8 mouse cellular contexts compared by ENCODE assay signal in the genomic region with DNA sequence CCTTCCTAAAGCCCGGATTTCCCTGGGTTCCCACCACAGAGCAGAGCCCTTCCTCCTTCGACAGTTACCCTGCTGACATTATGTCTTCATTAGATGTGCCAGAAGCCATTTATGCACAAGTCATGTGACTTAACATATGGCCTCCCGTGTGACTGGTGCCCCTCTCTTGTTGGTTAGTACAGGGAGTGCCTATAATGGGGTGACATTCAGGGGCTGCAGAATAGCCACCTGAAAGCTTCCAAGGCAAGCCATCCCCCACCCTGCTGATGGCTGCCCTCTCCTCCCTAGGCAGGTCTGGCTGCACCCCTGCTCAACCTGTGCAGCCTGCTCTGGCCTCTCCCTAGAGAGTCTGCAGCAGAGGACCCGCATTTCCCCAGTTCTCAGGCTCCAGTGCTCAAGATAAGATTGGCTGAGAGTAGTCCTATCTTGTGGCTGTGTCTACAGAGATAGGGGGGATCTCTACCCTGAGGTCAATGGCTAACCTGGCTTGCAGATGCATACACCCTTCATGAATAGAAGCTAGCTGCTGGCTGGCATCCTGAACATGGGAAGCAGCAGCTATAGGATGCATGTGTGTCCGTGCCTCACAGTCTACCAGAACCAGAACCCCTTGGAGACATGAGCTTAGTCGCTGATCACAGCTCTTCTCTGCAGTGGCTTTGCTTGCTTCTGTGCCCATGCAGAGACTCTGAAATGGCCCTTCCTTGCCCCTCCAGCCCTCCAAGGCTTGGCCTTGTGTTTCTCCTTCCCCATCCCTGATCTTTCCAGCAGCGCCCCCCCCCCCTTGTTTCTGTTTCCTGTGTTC. TPM values are rescaled to one million over a fixed set of nuclear protein-coding genes. Genes with fewer than 3 reads are reported as not detected.
DNase-seq lines count a peak whose midpoint lies in the region; ATAC-seq and TF ChIP-seq lines count a peak whose summit lies in the region.

No protein-coding gene starts in this region.

- no peak for ATAC-seq in embryonic facial prominence, embryonic 12.5 days (ENCODE audit: insufficient number of reproducible peaks, insufficient read depth, low FRiP score, low TSS enrichment)
- no peak for ATAC-seq in intestine, embryonic 14.5 days (replicated peaks; ENCODE audit: low FRiP score, low TSS enrichment, low read depth)

- WGBS in embryonic facial prominence, embryonic 12.5 days = 40% methylated on average over 7 of the region's 7 CpGs
- 37% methylated on average over 7 of the region's 7 CpGs for WGBS in intestine, embryonic 14.5 days

- no peaks in the 10 kb centered on the region for H3K36me3 ChIP-seq in embryonic facial prominence, embryonic 12.5 days
- peaks cover under 1% of the 10 kb centered on the region; the same call in 1 of the 2 replicates for H3K36me3 ChIP-seq in intestine, embryonic 14.5 days (ENCODE audit: control insufficient read depth, insufficient read depth, low read length)

- H3K4me2 ChIP-seq in embryonic facial prominence, embryonic 12.5 days (replicated peaks) = peak overlapping the region; percentile 95
- peak overlapping the region; percentile 95 for H3K4me2 ChIP-seq in intestine, embryonic 14.5 days (ENCODE audit: low read length)

- H3K27ac ChIP-seq in layer of hippocampus, adult 2 months = peak overlapping the region; percentile 99
- H3K27ac ChIP-seq in embryonic facial prominence, embryonic 12.5 days = no peak overlapping the region
- H3K27ac ChIP-seq in intestine, embryonic 14.5 days (ENCODE audit: low read depth) = no peak overlapping the region

- H3K4me3 ChIP-seq in layer of hippocampus, adult 2 months = peak overlapping the region; percentile 80
- H3K4me3 ChIP-seq in embryonic facial prominence, embryonic 12.5 days = peak overlapping the region; percentile 66; the same call in 1 of the 2 replicates
- peak overlapping the region; percentile 44; the same call in 1 of the 2 replicates for H3K4me3 ChIP-seq in intestine, embryonic 14.5 days (ENCODE audit: low read depth, low read length)

- DNase-seq in layer of hippocampus, adult 2 months (ENCODE audit: low spot score in 2 of 2) = no peak
- no peak for DNase-seq in layer of hippocampus, adult 8-10 months (ENCODE audit: low spot score in 2 of 2)
- peak; percentile 60 for DNase-seq in intestine, embryonic 14.5 days (ENCODE audit: low spot score)
- peak; percentile 28 for DNase-seq in naive thymus-derived CD4-positive, alpha-beta T cell, adult 2 months (ENCODE audit: low read depth)
- no peak for DNase-seq in thymus, postnatal 0 days (ENCODE audit: low spot score)
- DNase-seq in cerebellum, postnatal 10 days = no peak
- DNase-seq in spleen, postnatal 4 days (ENCODE audit: low spot score in 2 of 2) = no peak

- H3K4me1 ChIP-seq in embryonic facial prominence, embryonic 12.5 days = peaks cover 40% of the 10 kb centered on the region
- peaks cover 65% of the 10 kb centered on the region for H3K4me1 ChIP-seq in intestine, embryonic 14.5 days (replicated peaks; ENCODE audit: control insufficient read depth, insufficient read depth, low read length)

- H3K9me3 ChIP-seq in embryonic facial prominence, embryonic 12.5 days = no peaks in the 10 kb centered on the region
- no peaks in the 10 kb centered on the region for H3K9me3 ChIP-seq in intestine, embryonic 14.5 days (ENCODE audit: control insufficient read depth, low read length)

- no peak for TF ChIP-seq CTCF in layer of hippocampus, adult 2 months (conservative IDR thresholded peaks at IDR 0.05)

- peaks cover 10% of the 10 kb centered on the region; the same call in 1 of the 2 replicates for H3K27me3 ChIP-seq in embryonic facial prominence, embryonic 12.5 days
- no peaks in the 10 kb centered on the region for H3K27me3 ChIP-seq in intestine, embryonic 14.5 days (replicated peaks; ENCODE audit: control insufficient read depth, insufficient read depth, low read length)

- H3K9ac ChIP-seq in embryonic facial prominence, embryonic 12.5 days = peak overlapping the region; percentile 73; the same call in 1 of the 2 replicates
- H3K9ac ChIP-seq in intestine, embryonic 14.5 days (ENCODE audit: low read length) = no peak overlapping the region; the same call in 1 of the 2 replicates

RNA-seq across cellular contexts. Expression of gene Pwwp2b, which starts 1.3 kb away (rescaled TPM):
- total RNA-seq in layer of hippocampus, adult 2 months (2021) = 10 to 100 TPM; 35.0 to 37.6 TPM
- total RNA-seq in layer of hippocampus, adult 8-10 months (2022) = 10 to 100 TPM; 26.9 to 37.1 (median 32.1) TPM
- 10.1 and 10.8 TPM in 2 replicates for polyA plus RNA-seq in embryonic facial prominence, embryonic 12.5 days (2016; fragmentation: Nextera tagmentation; extraction: Ambion mirVana)
- polyA plus RNA-seq in intestine, embryonic 14.5 days (2014; fragmentation: Nextera tagmentation; extraction: Ambion mirVana) = 15.9 and 17.3 TPM in 2 replicates
- 3.7 and 3.9 TPM in 2 replicates for polyA plus RNA-seq in thymus, postnatal 0 days (2015; fragmentation: Nextera tagmentation; extraction: Ambion mirVana)

RNA-seq across cellular contexts. Expression of gene Stk32c, which starts 36.5 kb away (rescaled TPM):
- total RNA-seq in layer of hippocampus, adult 2 months (2021) = 100 to 1,000 TPM; 102 to 105 TPM
- total RNA-seq in layer of hippocampus, adult 8-10 months (2022) = 10 to 100 TPM; 81.3 to 94.0 (median 88.8) TPM
- 0.26 and 0.31 TPM in 2 replicates for polyA plus RNA-seq in embryonic facial prominence, embryonic 12.5 days (2016; fragmentation: Nextera tagmentation; extraction: Ambion mirVana)
- 0.12 and 0.15 TPM in 2 replicates for polyA plus RNA-seq in intestine, embryonic 14.5 days (2014; fragmentation: Nextera tagmentation; extraction: Ambion mirVana)
- polyA plus RNA-seq in thymus, postnatal 0 days (2015; fragmentation: Nextera tagmentation; extraction: Ambion mirVana) = not detected in 2 replicates

RNA-seq across cellular contexts. Expression of gene Lrrc27, which starts 36.8 kb away (rescaled TPM):
- 1 to 10 TPM; 6.8 to 6.9 TPM for total RNA-seq in layer of hippocampus, adult 2 months (2021)
- 1 to 10 TPM; 4.6 to 7.3 (median 6.5) TPM for total RNA-seq in layer of hippocampus, adult 8-10 months (2022)
- 2.6 and 2.7 TPM in 2 replicates for polyA plus RNA-seq in embryonic facial prominence, embryonic 12.5 days (2016; fragmentation: Nextera tagmentation; extraction: Ambion mirVana)
- 4.7 and 4.9 TPM in 2 replicates for polyA plus RNA-seq in intestine, embryonic 14.5 days (2014; fragmentation: Nextera tagmentation; extraction: Ambion mirVana)
- 1.9 and 2.4 TPM in 2 replicates for polyA plus RNA-seq in thymus, postnatal 0 days (2015; fragmentation: Nextera tagmentation; extraction: Ambion mirVana)

Comparison
In these comparisons a context has a peak if more than half of its experiments do, and no peak if none do; other contexts are left out.
1. DNase-seq: peak in intestine, embryonic 14.5 days (single experiment) and naive thymus-derived CD4-positive, alpha-beta T cell, adult 2 months (single experiment); none in layer of hippocampus, adult 2 months (0 of 2), layer of hippocampus, adult 8-10 months (0 of 2), thymus, postnatal 0 days (single experiment), cerebellum, postnatal 10 days (0 of 2) and spleen, postnatal 4 days (0 of 2).
2. Peak in every context shown above with its lines, with median percentiles within 50 percentile points of each other: H3K4me3 ChIP-seq.